Mouse (Mus musculus) liver, embryonic 15.5 days (tissue): ENCODE measurements around the gene Acadsb. TPM values are rescaled to one million over a fixed set of nuclear protein-coding genes. Genes with fewer than 3 reads are reported as not detected.
"Not testable (repeated sequence)": the region's sequence is repeated elsewhere in the genome, so short reads cannot be mapped to it uniquely, and the experiment has no call there.

ENCODE experiments used
- ATAC-seq: fragments of 200-750 bp; cut with Nextera tagmentation; 2 replicates; pipeline ENCODE4 v1.8.0; 2017; ENCODE audit warnings: moderate number of reproducible peaks, mild to moderate bottlenecking, moderate library complexity; ENCODE audit not compliant: insufficient read depth
- H3K27ac ChIP-seq: fragments of 300-500 bp; sonication (generic); replicated peaks from 2 replicates; pipeline ENCODE4 v1.5.1; 2015; ENCODE audit warnings: mild to moderate bottlenecking, inconsistent platforms
- H3K27me3 ChIP-seq: fragments of 300-500 bp; sonication (generic); 2 replicates; pipeline ENCODE4 v1.6.1; 2015; ENCODE audit warnings: mild to moderate bottlenecking, inconsistent platforms
- H3K36me3 ChIP-seq: fragments of 300-500 bp; sonication (generic); replicated peaks from 2 replicates; pipeline ENCODE4 v1.6.1; 2015; ENCODE audit warnings: moderate library complexity, mild to moderate bottlenecking, inconsistent platforms
- H3K4me1 ChIP-seq: fragments of 300-500 bp; sonication (generic); replicated peaks from 2 replicates; pipeline ENCODE4 v1.6.1; 2015; ENCODE audit warnings: inconsistent platforms
- H3K4me2 ChIP-seq: fragments of 300-500 bp; sonication (generic); 2 replicates; pipeline ENCODE4 v1.6.1; 2015; ENCODE audit warnings: moderate library complexity, mild to moderate bottlenecking, inconsistent platforms
- H3K4me3 ChIP-seq: fragments of 300-500 bp; sonication (generic); replicated peaks from 2 replicates; pipeline ENCODE4 v1.5.1; 2015; ENCODE audit warnings: mild to moderate bottlenecking, inconsistent platforms
- H3K9ac ChIP-seq: fragments of 300-500 bp; sonication (generic); 2 replicates; pipeline ENCODE4 v1.6.1; 2015; ENCODE audit warnings: moderate library complexity, mild to moderate bottlenecking, inconsistent platforms
- H3K9me3 ChIP-seq: fragments of 300-500 bp; sonication (generic); replicated peaks from 2 replicates; pipeline ENCODE4 v1.6.1; 2016; ENCODE audit warnings: inconsistent platforms
- WGBS: fragments of 180-500 bp; shearing (Covaris S2); methylation state at CpG from one replicate; pipeline ENCODE4 v1.1.7; 2015; ENCODE audit warnings: mixed read lengths; ENCODE audit not compliant: insufficient replicate concordance; 5-methylcytosine and 5-hydroxymethylcytosine counted together
- polyA plus RNA-seq: library from polyadenylated mRNA; unstranded; fragments of >200 nt; fragmentation: Nextera tagmentation; extraction: Ambion mirVana; gene quantifications from 2 replicates; pipeline ENCODE4 v1.2.1, GENCODE M21; 2015

Acadsb gene
- 33.3 and 35.8 TPM in 2 replicates for polyA plus RNA-seq

DNA sequence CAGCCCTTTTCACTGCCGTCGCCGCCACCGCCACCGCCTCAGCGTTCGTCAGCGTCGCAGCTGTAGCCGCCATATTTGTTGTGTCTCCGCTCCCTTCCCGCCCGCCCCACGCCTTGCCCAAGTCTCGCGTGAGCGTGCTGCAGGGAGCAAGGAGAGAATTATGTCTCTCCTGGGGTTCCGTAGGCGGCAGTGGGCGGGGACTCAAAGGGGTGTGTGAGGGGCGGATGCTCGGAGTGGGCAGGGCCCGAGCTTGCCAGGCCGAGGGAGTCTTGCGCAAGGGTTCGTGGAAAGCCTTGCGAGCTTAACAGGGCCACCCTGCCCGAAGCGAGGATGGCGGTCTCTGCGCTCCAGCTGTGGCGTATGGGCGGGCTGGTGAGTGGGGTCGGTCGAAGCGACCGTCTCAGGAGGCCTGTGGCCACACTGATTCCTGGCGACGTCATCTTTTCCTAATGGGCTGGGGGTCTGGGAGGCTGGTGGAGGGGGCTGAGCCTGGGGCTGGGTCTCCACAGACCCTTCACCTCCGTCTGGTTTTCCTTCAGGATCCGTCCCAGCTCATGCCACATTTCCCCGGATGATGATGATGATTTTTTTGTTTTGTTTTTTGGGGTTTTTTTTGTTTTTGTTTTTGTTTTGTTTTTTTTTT, at the start of gene Acadsb, which contains the start of gene Ikzf5:
TSS of gene Acadsb (plus strand) at position 186 of the 643 bp plus-strand sequence.
TSS of gene Ikzf5 (minus strand) at position 106 of the 643 bp plus-strand sequence.
- H3K4me1 ChIP-seq = peaks cover 27% of the 10 kb centered on the region
- 0% methylated on average over 42 of the region's 42 CpGs for WGBS
- peak within 1 kb of the TSS; percentile 98 for H3K9ac ChIP-seq
- H3K4me3 ChIP-seq = peak within 1 kb of the TSS; percentile 97
- no peaks in the 10 kb centered on the region for H3K9me3 ChIP-seq
- H3K36me3 ChIP-seq = peaks cover 6% of the 10 kb centered on the region; the same call in 1 of the 2 replicates
- peak within 1 kb of the TSS; percentile 86 for H3K27ac ChIP-seq
- H3K27me3 ChIP-seq = no peaks in the 10 kb centered on the region
- peak; percentile 100 for ATAC-seq
- H3K4me2 ChIP-seq = peak within 1 kb of the TSS; percentile 97

DNA sequence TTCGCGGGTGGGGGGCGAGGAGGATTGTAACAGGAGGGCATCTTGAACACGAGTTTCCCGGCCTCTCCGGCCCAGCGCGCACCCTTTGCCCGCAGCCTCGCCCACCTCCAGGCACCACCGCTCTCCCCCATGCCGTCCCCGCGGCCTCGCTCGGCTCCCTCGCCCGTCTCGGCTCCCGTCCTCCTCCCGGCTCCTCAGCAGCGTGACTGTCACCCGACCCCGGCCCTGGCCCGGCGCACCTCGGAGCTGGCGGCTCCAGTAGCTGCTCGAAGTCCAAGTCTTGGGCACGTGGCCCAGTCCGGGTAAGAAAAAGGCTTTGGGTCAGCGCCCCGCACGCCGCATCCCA, 48.2 kb upstream of the Acadsb start:
- under 1% methylated on average over 35 of the region's 35 CpGs for WGBS
- peak overlapping the region; percentile 91 for H3K27ac ChIP-seq
- peaks cover 7% of the 10 kb centered on the region for H3K27me3 ChIP-seq
- H3K4me3 ChIP-seq = peak overlapping the region; percentile 98
- peak overlapping the region; percentile 92 for H3K9ac ChIP-seq
- peak overlapping the region; percentile 95 for H3K4me2 ChIP-seq
- peak; percentile 67 for ATAC-seq
- no peaks in the 10 kb centered on the region for H3K9me3 ChIP-seq
- peaks cover 22% of the 10 kb centered on the region for H3K4me1 ChIP-seq
- H3K36me3 ChIP-seq = peaks cover 27% of the 10 kb centered on the region

DNA sequence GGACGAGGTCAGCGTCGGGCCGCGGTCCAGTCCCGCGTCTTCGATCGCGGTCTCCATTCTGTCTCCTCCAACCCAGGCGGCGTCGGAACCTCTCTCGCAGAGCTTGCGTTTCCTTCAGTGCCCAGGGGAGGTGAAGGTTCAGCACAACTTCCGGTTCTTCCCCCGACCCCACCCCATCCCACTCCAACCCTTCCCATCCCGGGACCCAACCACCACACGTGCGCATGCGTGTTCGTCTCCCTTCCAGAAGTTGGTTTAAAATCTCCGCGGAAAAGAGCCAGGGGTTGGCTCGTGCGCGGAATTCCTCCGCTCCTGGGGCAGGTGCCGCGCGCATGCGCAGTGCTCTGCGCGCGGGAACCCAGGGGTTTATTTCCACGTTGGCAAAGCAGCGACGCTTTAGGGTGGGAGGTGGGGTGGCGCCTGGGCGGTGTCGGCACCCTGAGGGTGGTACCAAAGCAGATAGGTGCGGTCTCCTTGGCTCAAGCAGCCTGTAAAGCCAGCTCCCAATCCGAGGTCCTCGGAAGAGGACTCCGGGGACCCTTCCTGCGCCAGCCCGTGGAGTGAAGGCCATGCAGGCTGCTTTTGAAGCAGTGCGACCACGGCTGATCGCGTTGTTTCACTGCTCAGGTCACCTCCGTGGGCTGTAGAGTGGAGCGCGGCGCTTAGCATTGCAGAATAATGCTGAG, 47.6 kb upstream of the Acadsb start, which contains the start of gene 2310057M21Rik:
TSS of gene 2310057M21Rik (minus strand) at position 145 of the 686 bp plus-strand sequence.
- Histone ChIP-seq H3K4me3 (peak within 1 kb of the TSS; percentile 98), H3K9ac (peak within 1 kb of the TSS; percentile 92), H3K4me1 (peaks cover 22% of the 10 kb centered on the region), H3K27ac (peak within 1 kb of the TSS; percentile 91), H3K36me3 (peaks cover 22% of the 10 kb centered on the region), H3K4me2 (peak within 1 kb of the TSS; percentile 95), H3K27me3 (peaks cover 10% of the 10 kb centered on the region), H3K9me3 (no peaks in the 10 kb centered on the region)
- WGBS = under 1% methylated on average over 55 of the region's 55 CpGs
- peak; percentile 94 for ATAC-seq

DNA sequence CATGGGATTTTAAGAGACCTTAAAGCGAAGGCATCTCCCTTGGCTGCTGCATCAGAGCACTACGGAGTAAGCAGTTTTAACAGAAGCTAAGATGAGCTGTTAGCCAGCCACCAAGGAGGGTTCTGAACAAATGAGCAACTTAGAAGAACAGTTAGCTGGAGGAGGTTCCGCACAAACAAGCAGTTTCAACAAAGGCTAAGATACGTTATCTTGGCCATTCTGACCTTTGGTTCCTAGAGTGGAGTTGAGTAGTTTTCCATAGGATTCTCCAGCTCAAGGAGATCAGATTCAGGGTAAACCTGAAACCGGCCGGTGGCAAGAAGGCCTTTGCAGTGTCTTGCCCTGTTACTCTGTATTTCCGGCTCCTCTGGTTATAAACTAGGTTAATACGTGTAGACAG, 46.3 kb upstream of the Acadsb start:
- ATAC-seq = no peak
- no peak overlapping the region for H3K27ac ChIP-seq

DNA sequence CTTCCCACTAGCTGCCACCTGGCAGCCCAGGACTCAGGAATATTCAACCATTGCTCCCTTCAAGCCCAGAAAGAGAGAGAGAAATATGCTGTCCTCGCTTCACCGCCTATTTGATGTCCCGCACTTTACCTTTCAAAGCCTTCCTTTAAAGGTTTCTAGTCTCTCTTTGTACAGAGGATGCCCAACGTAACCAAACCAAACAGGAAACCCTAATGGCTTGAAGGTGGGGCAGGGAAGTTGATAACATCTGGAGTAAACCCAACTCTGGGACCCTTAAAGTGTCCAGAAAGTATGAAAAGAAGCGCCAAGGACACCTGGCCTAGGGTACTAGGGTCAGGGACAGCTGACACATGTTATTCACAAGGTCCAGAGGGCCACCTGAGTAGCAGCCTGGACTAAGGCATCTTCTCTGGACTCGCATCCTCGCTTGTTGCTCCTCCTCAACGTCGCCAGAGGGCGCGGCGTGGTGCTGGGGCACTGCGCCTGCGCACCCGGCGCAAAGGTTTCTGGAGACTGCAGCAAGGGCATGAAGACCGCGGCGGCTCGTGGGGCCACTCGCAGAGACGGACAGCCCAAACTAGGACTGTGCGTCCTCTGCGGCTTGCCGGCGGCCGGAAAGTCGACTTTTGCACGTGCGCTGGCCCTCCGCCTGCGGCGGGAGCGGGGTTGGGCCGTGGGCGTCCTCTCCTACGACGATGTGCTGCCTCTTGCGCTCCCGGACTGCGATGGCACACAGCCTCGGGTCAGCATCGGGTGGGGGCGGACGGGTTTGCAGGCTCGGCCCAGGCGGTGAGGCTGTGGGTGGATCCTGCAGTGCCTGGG, 39.5 kb upstream of the Acadsb start, which contains the start of gene Pstk:
TSS of gene Pstk (plus strand) at position 494 of the 822 bp plus-strand sequence.
- WGBS = 1% methylated on average over 47 of the region's 47 CpGs

More for the DNA sequence above, 46.3 kb upstream of the Acadsb start:
- 0 out of 2 replicates have a peak, but pooled peaks cover 9% of the 10 kb centered on the region for H3K36me3 ChIP-seq
- H3K9me3 ChIP-seq = no peaks in the 10 kb centered on the region
- H3K27me3 ChIP-seq = peaks cover 10% of the 10 kb centered on the region
- H3K4me2 ChIP-seq = no peak overlapping the region
- 92% methylated on average over 8 of the region's 8 CpGs for WGBS
- H3K4me1 ChIP-seq = peaks cover 22% of the 10 kb centered on the region
- H3K9ac ChIP-seq = no peak overlapping the region
- H3K4me3 ChIP-seq = no peak overlapping the region

DNA sequence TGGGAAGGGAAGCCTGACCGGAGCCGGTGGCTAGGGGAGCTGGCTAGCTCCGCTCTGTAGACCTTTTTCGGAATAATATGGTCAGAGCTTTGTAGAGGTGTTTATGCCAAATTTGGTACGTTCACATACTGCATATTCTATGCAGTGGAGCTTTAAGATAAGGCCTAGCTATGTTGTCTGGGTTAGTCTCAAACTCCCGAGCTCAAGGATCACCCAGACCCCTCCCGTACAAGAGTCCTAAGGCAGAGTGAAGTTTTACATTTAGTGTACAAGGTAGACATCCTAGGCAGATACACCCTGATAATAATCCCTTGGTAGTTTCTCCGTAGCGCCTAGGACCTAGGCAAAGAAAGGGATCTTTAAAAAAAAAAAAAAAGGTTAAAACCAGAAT, 38.9 kb upstream of the Acadsb start:
- H3K36me3 ChIP-seq = no peaks in the 10 kb centered on the region
- ATAC-seq = no peak; the same call in 1 of the 2 replicates
- H3K4me3 ChIP-seq = peak overlapping the region; percentile 84
- H3K27me3 ChIP-seq = peaks cover 7% of the 10 kb centered on the region
- WGBS = 2% methylated on average over 9 of the region's 9 CpGs
- peak overlapping the region; percentile 78 for H3K9ac ChIP-seq
- no peaks in the 10 kb centered on the region for H3K9me3 ChIP-seq
- peaks cover 24% of the 10 kb centered on the region for H3K4me1 ChIP-seq
- H3K27ac ChIP-seq = peak overlapping the region; percentile 93
- H3K4me2 ChIP-seq = peak overlapping the region; percentile 97

More for the DNA sequence above, 39.5 kb upstream of the Acadsb start, which contains the start of gene Pstk:
- Histone ChIP-seq H3K27ac (peak within 1 kb of the TSS; percentile 93), H3K36me3 (no peaks in the 10 kb centered on the region), H3K27me3 (peaks cover 7% of the 10 kb centered on the region), H3K4me1 (peaks cover 24% of the 10 kb centered on the region), H3K9me3 (no peaks in the 10 kb centered on the region), H3K9ac (peak within 1 kb of the TSS; percentile 78), H3K4me2 (peak within 1 kb of the TSS; percentile 97), H3K4me3 (peak within 1 kb of the TSS; percentile 84)
- ATAC-seq = peak; percentile 95

DNA sequence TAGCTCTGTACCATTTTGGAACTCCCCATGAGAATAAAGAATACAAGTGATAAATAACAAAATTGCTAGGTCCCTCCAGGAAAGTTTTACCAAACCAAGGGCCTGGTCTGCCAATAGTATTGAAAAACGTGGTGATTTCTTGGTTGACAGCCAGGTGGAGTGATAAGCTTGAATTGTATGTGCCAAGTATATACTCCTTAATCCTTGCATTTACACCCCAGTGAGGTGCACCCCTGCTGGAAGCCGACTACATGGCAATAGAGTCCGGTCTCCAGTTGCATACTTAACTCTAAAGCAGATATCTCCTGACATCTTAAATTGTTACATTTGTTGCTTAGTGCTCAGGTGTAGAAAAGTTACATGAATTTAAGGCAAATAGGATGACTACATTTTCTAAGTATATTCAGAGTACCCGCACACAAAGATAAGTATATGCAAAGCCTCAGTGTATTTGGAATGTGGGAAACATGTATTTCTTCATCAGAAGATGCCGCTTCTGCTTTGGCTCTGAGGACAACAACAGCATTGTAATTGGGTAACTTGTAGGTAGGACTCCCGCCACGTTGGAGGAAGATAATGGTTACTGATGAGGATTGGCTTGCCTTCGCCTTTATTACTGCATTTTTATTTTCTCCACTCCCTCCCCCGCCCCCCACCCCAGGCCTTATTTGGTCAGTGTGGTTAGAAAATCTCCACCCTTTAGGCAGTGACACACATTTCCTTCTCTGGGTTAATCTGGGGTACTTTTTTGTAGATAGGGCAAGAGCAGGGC, 38.3 kb upstream of the Acadsb start:
- no peak for ATAC-seq
- H3K27me3 ChIP-seq = peaks cover 4% of the 10 kb centered on the region
- H3K27ac ChIP-seq = peak overlapping the region; percentile 93
- no peaks in the 10 kb centered on the region for H3K9me3 ChIP-seq
- peak overlapping the region; percentile 84 for H3K4me3 ChIP-seq
- WGBS = 34% methylated on average over 9 of the region's 9 CpGs
- H3K4me1 ChIP-seq = peaks cover 24% of the 10 kb centered on the region
- no peaks in the 10 kb centered on the region for H3K36me3 ChIP-seq
- H3K4me2 ChIP-seq = peak overlapping the region; percentile 97
- peak overlapping the region; percentile 78; the same call in 1 of the 2 replicates for H3K9ac ChIP-seq

DNA sequence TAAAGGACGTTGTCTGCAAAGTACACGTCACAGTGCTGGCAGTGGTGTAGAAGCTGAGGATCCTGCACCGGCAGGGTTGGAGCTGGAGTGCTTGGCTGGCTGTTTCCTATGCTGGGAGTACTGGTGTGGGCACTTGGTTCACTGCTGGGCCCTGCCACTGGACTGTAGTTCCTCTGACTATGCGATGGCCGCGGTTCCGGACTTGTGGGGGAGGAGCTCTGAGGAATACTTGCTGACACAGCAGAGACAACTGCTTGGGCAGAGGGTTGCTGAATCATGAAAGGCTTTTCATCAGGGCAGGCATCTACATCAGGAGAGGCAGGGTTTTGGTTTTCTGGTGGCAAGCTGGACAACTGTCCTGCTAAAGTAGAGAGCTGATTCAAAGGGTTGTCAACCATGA, 18.6 kb upstream of the Acadsb start:
- not testable (repeated sequence) for H3K4me3 ChIP-seq, H3K9ac ChIP-seq, H3K27ac ChIP-seq, H3K4me1 ChIP-seq, H3K4me2 ChIP-seq, H3K9me3 ChIP-seq, ATAC-seq, H3K27me3 ChIP-seq
- H3K36me3 ChIP-seq = peaks cover 52% of the 10 kb centered on the region
- WGBS = 85% methylated on average over 7 of the region's 7 CpGs

DNA sequence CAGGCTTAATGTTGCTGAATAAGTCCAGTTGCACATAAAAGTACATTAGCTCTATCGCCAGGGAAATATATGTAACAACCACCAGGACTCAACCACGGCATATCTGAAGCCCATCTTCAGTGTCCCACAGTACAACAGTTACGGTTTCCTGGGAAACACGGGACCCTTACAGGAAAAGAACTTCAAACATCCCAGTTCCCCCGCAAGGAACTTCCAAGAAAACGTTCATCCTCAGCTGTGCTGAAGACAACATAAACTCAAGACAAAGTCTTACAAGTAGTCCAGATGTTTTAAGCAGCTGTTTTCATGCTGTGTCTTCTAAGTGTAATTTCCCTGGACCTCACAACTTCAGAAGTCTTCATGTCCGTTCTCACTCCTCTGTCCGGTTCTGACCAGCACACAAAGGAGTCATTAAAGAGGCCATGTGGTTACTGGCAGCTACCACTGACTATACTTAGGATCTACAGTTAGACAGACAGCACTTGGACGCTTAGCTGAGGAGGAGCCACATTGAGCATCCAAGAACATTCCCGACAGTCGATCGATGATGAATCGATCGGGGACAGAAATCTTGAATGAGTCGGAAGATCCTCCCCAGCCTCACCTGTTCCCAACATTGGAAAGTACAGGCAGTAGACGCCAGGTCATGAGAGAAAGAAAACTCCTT, 947 bp upstream of the Acadsb start:
- no peaks in the 10 kb centered on the region for H3K9me3 ChIP-seq
- H3K9ac ChIP-seq = peak overlapping the region; percentile 98
- peaks cover 6% of the 10 kb centered on the region; the same call in 1 of the 2 replicates for H3K36me3 ChIP-seq
- 5% methylated on average over 16 of the region's 16 CpGs for WGBS
- peak overlapping the region; percentile 97 for H3K4me2 ChIP-seq
- no peak for ATAC-seq
- H3K4me1 ChIP-seq = peaks cover 27% of the 10 kb centered on the region
- no peaks in the 10 kb centered on the region for H3K27me3 ChIP-seq
- peak overlapping the region; percentile 86 for H3K27ac ChIP-seq
- peak overlapping the region; percentile 97 for H3K4me3 ChIP-seq

DNA sequence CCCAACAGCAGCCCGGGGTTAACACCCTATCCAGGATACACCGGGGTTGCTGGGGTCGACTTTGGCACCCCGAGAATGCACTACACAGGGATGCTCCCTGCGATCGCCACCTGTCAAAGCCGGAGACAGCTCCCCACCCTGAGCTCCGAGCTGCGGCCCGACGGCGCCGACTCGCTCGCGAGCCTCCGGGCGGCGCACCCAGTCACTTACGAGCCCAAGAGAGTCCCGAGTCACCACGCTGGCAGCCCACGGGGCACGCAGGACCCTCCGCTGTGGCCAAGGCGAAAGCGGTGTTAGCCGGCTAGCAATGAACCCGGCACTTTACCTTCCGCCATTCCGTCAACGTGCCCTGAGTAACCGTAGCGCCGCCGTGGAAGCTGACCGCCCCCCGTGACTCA, 414 bp upstream of the Acadsb start:
- Histone ChIP-seq H3K4me1 (peaks cover 27% of the 10 kb centered on the region), H3K4me2 (peak overlapping the region; percentile 97), H3K27me3 (no peaks in the 10 kb centered on the region), H3K27ac (peak overlapping the region; percentile 86), H3K9ac (peak overlapping the region; percentile 98), H3K36me3 (peaks cover 6% of the 10 kb centered on the region; the same call in 1 of the 2 replicates), H3K4me3 (peak overlapping the region; percentile 97), H3K9me3 (no peaks in the 10 kb centered on the region)
- peak; percentile 74 for ATAC-seq
- under 1% methylated on average over 38 of the region's 38 CpGs for WGBS
